Mouse (Mus musculus) R1 (cell line): ENCODE data around the gene Copb1.

Experiments used
- DNase-seq: peaks from one replicate; pipeline ENCODE4 v3.0.0-alpha.2; 2018; ENCODE audit warnings: low read depth, low spot score

Copb1 gene

DNA sequence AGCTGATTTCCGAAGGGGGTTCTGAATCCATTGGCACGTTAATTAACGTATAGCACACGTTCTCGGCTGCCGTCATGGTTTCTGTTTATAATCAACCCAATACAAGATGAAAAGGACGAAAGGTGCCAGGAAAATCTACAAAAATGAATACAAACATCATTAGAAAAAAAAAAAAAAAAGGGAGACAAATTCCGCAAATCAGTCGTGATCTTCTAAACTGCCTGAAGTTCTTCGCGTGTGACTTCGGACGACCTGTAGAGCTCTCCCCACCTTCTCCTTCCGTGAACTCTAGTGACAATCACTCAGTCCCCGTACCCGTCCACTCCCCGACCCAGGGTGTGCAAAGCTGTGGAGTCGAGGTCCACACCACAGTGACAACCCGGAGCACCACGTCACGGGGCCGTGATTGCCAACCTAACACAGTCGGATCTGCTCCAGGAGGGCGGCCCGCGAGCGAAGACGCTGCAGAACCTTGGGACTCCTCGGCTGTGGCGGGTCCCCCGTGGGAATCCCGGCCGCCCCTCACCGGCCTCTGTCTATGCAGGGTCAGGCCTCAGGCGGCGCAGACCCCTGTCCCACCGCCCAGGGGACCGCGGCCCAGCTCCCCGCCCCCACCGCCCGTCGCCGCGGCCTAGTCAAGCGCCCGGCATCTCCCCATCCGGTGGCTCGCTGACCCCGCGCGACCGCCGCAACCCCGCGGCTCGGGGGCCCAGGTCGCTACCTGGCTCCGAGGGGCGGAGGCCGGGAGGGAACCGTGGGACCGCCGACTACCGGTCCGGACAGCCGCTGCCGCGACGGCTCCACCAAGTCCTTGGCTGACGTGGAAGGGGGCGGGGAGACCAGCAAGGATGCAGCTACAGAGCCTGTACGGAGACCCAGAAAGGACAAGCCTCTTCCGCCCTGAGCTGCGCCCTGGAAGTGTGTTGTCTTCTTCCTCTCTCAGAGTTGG is at the start of gene Copb1:
Gene Copb1, minus strand, starts transcription at position 827 of the 949 bp plus-strand sequence.
- peak; percentile 94 for DNase-seq

DNA sequence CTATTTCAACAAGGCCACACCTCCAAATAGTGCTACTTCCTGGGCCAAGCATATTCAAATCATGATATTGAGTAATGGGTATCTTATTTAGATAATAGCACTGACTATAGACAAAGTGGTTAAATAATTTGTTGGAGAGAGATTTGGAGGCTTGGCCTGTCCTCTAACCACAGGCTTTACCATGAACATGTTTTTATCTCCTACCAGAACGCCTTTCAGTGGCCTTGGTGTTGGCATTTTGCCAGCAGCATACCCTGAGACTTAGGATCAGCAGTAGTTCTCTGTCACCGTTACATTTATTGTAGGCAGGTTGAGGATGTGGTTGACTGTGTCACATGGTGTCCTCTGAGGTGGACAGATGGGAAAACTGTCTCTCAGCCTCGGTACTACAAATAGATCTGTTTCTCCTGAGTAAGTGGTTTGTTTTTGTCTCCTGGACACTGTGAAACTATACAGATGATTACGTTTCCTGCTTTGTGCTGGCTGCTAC is 46.8 kb upstream of the Copb1 start:
- no peak for DNase-seq

GRCm38 (mm10) chr7:114300782-114301181 is 46.3 kb upstream of the Copb1 start:
- no peak for DNase-seq

- DNase-seq = no peak
Measured at GRCm38 (mm10) chr7:114299247-114299646, 44.7 kb upstream of the Copb1 start.

GRCm38 (mm10) chr7:114294698-114295097 is 40.2 kb upstream of the Copb1 start:
- DNase-seq = no peak

- no peak for DNase-seq
Measured at GRCm38 (mm10) chr7:114293903-114294302, 39.4 kb upstream of the Copb1 start.

GRCm38 (mm10) chr7:114292501-114292971 is 38.0 kb upstream of the Copb1 start:
- no peak for DNase-seq

GRCm38 (mm10) chr7:114291461-114292335 is 37.2 kb upstream of the Copb1 start:
- DNase-seq = peak; percentile 23

- no peak for DNase-seq
Measured at GRCm38 (mm10) chr7:114290078-114290506, 35.6 kb upstream of the Copb1 start.

GRCm38 (mm10) chr7:114284296-114284910 is 29.9 kb upstream of the Copb1 start:
- no peak for DNase-seq

DNA sequence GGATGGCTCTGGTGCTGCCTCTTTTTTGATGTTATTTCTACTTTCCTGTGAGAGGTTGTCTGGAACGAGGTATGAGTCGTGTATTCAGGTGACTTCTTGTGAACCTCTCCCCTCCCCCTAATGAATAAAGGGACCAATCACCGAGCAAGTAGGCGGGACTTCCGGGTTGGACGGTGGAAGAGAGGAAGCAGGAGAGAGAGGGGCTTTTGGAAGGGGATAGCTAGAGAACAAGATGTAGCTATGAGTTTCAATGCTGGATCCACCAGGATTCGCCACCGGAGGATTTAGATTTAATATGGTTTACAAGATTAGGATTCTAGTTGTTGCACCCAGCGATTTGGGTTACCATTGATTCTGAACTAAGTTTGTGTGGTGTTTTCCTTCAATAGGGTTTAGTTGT is 28.5 kb upstream of the Copb1 start:
- peak; percentile 70 for DNase-seq

GRCm38 (mm10) chr7:114281671-114282070 is 27.2 kb upstream of the Copb1 start:
- DNase-seq = peak; percentile 83

DNA sequence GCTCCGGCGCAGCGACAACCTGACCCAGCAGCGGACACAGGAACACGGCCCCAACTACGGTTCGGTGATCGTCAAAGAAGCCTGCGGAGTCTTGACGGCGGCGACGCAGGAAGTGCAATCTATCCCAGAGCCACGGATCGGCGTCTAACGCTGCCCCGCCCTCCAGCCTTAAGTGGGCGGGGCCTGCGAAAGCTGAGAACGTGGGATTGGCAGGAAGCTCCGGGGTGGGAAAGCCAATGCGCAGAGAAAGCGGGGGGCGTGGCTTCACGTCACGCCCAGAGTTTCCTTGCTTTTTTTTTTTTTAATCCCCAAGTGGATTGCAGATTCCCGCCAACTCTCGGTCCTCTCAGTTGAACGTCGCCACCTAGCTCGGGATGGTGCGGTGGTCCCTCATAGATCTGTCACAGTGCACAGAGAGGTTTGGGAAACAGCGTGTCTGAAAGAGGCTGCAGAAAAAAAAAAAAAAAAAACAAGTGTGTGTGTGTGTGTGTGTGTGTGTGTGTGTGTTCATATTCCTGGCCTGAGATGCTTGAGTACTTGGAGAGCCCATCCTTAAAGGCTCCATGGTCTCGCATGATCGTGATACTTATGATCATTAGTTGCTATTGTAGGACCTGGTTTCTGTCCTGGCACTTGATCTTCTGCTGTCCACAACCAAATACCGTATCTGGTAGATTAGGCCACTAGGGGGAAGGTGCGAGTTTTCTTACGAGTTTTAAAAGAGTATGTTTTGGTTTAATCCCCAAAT is 21.7 kb upstream of the Copb1 start, which contains the start of gene Psma1:
Gene Psma1, minus strand, starts transcription at position 114 of the 748 bp plus-strand sequence.
- DNase-seq = peak; percentile 98

- DNase-seq = no peak
Measured at GRCm38 (mm10) chr7:114275372-114276004, 21.0 kb upstream of the Copb1 start.

DNA sequence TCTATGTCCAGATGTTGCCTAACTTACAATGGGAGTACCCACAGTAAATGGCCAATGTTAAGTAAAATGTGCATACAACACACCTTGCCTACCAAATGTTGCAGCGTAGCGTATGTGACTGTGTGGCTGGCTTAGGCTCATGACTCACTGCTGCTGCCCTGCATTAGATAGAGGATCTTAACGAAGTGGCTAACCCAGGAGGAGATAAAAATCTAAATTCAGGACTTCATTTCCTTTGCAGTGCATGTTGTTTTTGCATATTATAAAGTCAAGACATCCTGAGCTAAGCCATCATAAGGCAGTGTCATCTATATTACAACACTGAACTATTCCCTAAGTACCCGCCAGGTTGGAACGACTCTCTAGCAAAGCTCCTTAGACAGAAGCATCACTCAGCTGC is 13.9 kb upstream of the Copb1 start:
- DNase-seq = no peak

DNA sequence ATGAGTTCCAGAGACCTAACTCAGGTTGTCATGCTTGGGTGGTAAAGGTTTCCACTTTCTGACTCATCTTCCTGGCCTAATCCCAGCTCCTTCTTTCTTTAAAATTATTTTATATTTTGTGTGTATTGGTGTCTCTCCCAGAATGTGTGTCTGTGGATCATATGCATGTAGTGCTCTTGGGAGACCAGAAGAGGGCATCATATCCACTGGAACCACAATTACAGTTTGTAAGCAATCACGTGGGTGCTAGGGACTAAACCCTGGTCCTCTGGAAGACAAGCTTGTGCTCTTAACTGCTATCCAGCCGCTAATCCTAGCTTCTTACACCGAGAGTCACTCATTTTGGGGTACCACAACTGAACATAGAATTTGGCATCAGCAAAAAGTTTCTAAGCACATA is 2.8 kb downstream of the Copb1 start:
- peak; percentile 81 for DNase-seq

GRCm38 (mm10) chr7:114233980-114234379 is 20.5 kb downstream of the Copb1 start:
- peak; percentile 21 for DNase-seq

DNA sequence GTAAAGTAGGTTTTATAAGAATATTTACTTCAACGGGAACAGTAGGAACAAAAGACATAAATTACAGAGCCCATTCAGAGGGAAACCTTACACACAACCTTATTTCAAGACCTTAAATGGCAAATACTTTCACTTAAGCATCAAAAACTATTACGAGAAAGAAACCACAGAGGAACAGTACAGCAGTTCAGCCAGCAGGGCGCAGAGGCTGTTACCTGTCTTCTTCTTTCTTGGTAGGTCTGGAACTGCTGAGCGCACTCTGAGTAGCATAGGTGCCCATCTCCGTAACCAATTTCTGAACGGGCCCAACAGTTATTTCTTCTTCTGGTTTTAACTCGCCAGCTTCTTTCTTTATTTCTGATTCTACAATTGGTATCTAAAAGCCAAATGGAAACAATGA is 21.5 kb downstream of the Copb1 start:
- peak; percentile 21 for DNase-seq

- no peak for DNase-seq
Measured at GRCm38 (mm10) chr7:114231857-114232256, 22.7 kb downstream of the Copb1 start.

DNA sequence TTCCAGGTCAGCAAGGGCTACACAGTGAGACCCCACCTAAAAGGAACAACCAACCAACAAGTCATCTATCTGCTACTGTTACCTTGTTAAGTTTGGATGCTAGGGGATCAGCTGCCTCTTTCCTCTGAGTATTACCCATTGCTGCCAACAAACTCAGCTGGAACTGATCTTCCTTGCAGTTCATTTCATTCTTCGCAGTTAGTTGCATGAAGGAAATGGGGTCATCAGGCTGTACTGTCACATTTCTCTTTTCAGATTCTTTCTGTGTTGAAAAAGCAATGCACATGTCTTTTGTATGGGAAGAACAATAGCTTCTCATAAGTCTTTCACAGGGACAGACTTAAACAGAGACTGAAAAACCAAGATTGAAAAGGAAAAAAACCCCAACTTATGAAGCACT is 28.0 kb downstream of the Copb1 start:
- DNase-seq = no peak
